Mouse (Mus musculus) midbrain, embryonic 12.5 days (tissue): Measurements from ENCODE around the gene Ptrhd1. TPM values are rescaled to one million over a fixed set of nuclear protein-coding genes. Genes with fewer than 3 reads are reported as not detected.
"Not testable (repeated sequence)": the region's sequence is repeated elsewhere in the genome, so short reads cannot be mapped to it uniquely, and the experiment has no call there.

Source experiments
- ATAC-seq: fragments of 200-750 bp; cut with Nextera tagmentation; 2 replicates; pipeline ENCODE4 v1.8.0; 2017; ENCODE audit warnings: low read depth, moderate TSS enrichment, moderate library complexity; ENCODE audit not compliant: low FRiP score
- H3K27ac ChIP-seq: fragments of 300-500 bp; sonication (generic); replicated peaks from 2 replicates; pipeline ENCODE4 v1.5.1; 2016; ENCODE audit warnings: mild to moderate bottlenecking
- H3K27me3 ChIP-seq: fragments of 300-500 bp; sonication (generic); 2 replicates; pipeline ENCODE4 v1.6.1; 2016; ENCODE audit warnings: mild to moderate bottlenecking
- H3K36me3 ChIP-seq: fragments of 300-500 bp; sonication (generic); 2 replicates; pipeline ENCODE4 v1.6.1; 2016
- H3K4me1 ChIP-seq: fragments of 300-500 bp; sonication (generic); 2 replicates; pipeline ENCODE4 v1.6.1; 2016
- H3K4me2 ChIP-seq: fragments of 300-500 bp; sonication (generic); replicated peaks from 2 replicates; pipeline ENCODE4 v1.6.1; 2016; ENCODE audit warnings: mild to moderate bottlenecking, moderate library complexity
- H3K4me3 ChIP-seq: fragments of 300-500 bp; sonication (generic); 2 replicates; pipeline ENCODE4 v1.5.1; 2016; ENCODE audit warnings: mild to moderate bottlenecking
- H3K9ac ChIP-seq: fragments of 300-500 bp; sonication (generic); replicated peaks from 2 replicates; pipeline ENCODE4 v1.6.1; 2016; ENCODE audit warnings: mild to moderate bottlenecking, moderate library complexity
- H3K9me3 ChIP-seq: fragments of 300-500 bp; sonication (generic); 2 replicates; pipeline ENCODE4 v1.6.1; 2016; ENCODE audit warnings: mild to moderate bottlenecking
- WGBS: fragments of 180-500 bp; shearing (Covaris S2); methylation state at CpG from one replicate; pipeline ENCODE4 v1.1.7; 2016; 5-methylcytosine and 5-hydroxymethylcytosine counted together
- polyA plus RNA-seq: library from polyadenylated mRNA; unstranded; fragments of >200 nt; fragmentation: Nextera tagmentation; extraction: Ambion mirVana; gene quantifications from 2 replicates; pipeline ENCODE4 v1.2.1, GENCODE M21; 2016

Ptrhd1 gene
- polyA plus RNA-seq, 1 experiment from 2014 or later, result 5.9 TPM

- Histone ChIP-seq H3K9me3 (no peaks in the 10 kb centered on the region), H3K27me3 (no peaks in the 10 kb centered on the region), H3K9ac (no peak overlapping the region), H3K36me3 (peaks cover 38% of the 10 kb centered on the region), H3K27ac (no peak overlapping the region), H3K4me1 (no peaks in the 10 kb centered on the region), H3K4me2 (no peak overlapping the region), H3K4me3 (no peak overlapping the region)
- ATAC-seq, result no peak
- 94% methylated on average over 11 of the region's 11 CpGs for WGBS
Measured at GRCm38 (mm10) chr12:4206106-4206505, 27.7 kb upstream of the Ptrhd1 start.

- H3K4me3 ChIP-seq, result no peak overlapping the region
- WGBS, result 83% methylated on average over 15 of the region's 15 CpGs
Measured at GRCm38 (mm10) chr12:4208405-4209133, 25.3 kb upstream of the Ptrhd1 start.

GRCm38 (mm10) chr12:4209196-4209595 lies 24.6 kb upstream of the Ptrhd1 start:
- peaks cover 53% of the 10 kb centered on the region for H3K36me3 ChIP-seq
- WGBS, result 96% methylated on average over 9 of the region's 9 CpGs
- ATAC-seq, result no peak

More at GRCm38 (mm10) chr12:4208405-4209133, 25.3 kb upstream of the Ptrhd1 start:
- Histone ChIP-seq H3K27ac (no peak overlapping the region), H3K9ac (no peak overlapping the region), H3K9me3 (no peaks in the 10 kb centered on the region), H3K27me3 (no peaks in the 10 kb centered on the region), H3K36me3 (peaks cover 47% of the 10 kb centered on the region), H3K4me2 (no peak overlapping the region), H3K4me1 (no peaks in the 10 kb centered on the region)
- ATAC-seq, result 0 out of 2 replicates have a peak, but pooled peaks have one; percentile 27

DNA sequence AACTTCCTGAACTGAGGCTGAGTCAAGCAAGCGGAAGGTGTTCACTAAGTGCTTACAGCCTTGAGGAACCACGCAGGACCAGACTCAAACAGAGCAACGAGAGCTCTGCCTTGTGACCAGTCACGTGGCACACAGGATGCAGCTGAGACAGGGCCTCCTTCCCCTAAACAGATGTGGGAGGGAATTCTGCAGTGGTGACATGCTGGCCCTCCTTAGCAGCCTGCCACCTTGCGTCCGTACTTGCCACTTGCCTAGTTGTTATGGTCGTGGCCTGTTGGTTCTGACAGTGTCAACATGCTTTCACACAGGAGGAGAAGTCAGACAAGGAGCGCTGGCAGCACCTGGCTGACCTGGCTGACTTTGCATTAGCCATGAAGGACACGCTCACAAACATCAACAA lies 22.7 kb upstream of the Ptrhd1 start:
- WGBS, result 91% methylated on average over 9 of the region's 9 CpGs

More at GRCm38 (mm10) chr12:4209196-4209595, 24.6 kb upstream of the Ptrhd1 start:
- H3K27me3 ChIP-seq, result no peaks in the 10 kb centered on the region
- no peaks in the 10 kb centered on the region for H3K4me1 ChIP-seq
- no peaks in the 10 kb centered on the region for H3K9me3 ChIP-seq
- no peak overlapping the region for H3K4me3 ChIP-seq
- no peak overlapping the region for H3K4me2 ChIP-seq
- no peak overlapping the region for H3K27ac ChIP-seq
- no peak overlapping the region for H3K9ac ChIP-seq

DNA sequence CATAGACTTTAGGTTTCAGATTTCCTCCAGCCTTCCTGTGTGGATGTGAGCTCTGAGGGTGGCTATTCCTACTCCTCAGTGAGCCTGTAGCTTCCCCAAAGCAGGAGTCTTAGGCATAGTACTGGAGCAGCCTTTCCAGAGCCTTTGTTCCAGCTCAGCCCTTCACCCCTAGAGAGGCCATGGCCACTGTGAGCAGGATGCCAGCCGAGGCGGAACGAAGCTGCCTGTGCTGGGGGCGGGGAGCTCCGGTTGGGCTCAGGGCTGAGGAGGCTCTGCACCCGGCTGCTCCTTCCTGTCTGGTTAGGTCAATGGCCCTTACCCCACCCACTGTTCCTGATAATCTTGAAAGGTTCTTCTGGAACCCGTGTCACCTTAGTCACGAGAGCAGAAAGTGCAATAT lies 20.9 kb upstream of the Ptrhd1 start:
- Histone ChIP-seq H3K27me3 (no peaks in the 10 kb centered on the region), H3K27ac (no peak overlapping the region), H3K4me3 (no peak overlapping the region), H3K36me3 (peaks cover 63% of the 10 kb centered on the region), H3K9ac (no peak overlapping the region), H3K4me2 (no peak overlapping the region), H3K4me1 (no peaks in the 10 kb centered on the region), H3K9me3 (no peaks in the 10 kb centered on the region)
- ATAC-seq, result no peak
- WGBS, result 60% methylated on average over 8 of the region's 8 CpGs

More for the DNA sequence above, 22.7 kb upstream of the Ptrhd1 start:
- H3K4me3 ChIP-seq, result no peak overlapping the region
- no peak overlapping the region for H3K9ac ChIP-seq
- peaks cover 62% of the 10 kb centered on the region for H3K36me3 ChIP-seq
- H3K27ac ChIP-seq, result no peak overlapping the region
- no peak overlapping the region for H3K4me2 ChIP-seq
- no peaks in the 10 kb centered on the region for H3K4me1 ChIP-seq
- no peaks in the 10 kb centered on the region for H3K9me3 ChIP-seq
- ATAC-seq, result no peak
- no peaks in the 10 kb centered on the region for H3K27me3 ChIP-seq

GRCm38 (mm10) chr12:4230156-4230555 lies 3.7 kb upstream of the Ptrhd1 start:
- no peak for ATAC-seq
- Histone ChIP-seq H3K27me3 (no peaks in the 10 kb centered on the region), H3K4me2 (no peak overlapping the region), H3K36me3 (peaks cover 44% of the 10 kb centered on the region), H3K9me3 (no peaks in the 10 kb centered on the region), H3K4me3 (no peak overlapping the region), H3K4me1 (peaks cover 18% of the 10 kb centered on the region), H3K27ac (no peak overlapping the region), H3K9ac (no peak overlapping the region)
- 91% methylated on average over 7 of the region's 7 CpGs for WGBS

DNA sequence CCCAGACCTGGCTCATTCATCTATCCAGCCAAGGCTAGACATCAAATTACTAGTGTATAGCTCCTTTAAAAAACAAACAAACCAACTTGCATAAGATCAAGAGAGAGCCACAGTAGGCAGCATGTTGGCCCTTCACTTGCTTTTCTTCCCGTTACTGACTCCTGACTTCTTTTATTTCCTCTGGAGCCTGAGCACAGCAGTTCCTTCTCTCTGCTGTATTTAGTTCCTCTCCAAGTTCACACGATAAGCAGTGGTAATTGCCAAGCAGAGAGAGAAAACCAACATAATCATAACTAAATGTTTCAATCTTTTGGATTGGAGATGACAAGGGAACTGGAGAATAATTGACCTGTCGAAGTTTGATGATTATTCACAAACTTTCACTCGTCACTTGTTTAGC lies 1.1 kb upstream of the Ptrhd1 start:
- Histone ChIP-seq H3K27ac (no peak overlapping the region), H3K36me3 (peaks cover 20% of the 10 kb centered on the region), H3K4me1 (peaks cover 18% of the 10 kb centered on the region), H3K27me3 (no peaks in the 10 kb centered on the region), H3K9ac (0 out of 2 replicates have a peak overlapping the region, but pooled peaks have one; percentile 12), H3K9me3 (no peaks in the 10 kb centered on the region), H3K4me3 (peak overlapping the region; percentile 64), H3K4me2 (peak overlapping the region; percentile 66)
- 59% methylated on average over 4 of the region's 4 CpGs for WGBS
- no peak for ATAC-seq

- Histone ChIP-seq H3K9me3 (no peaks in the 10 kb centered on the region), H3K27me3 (no peaks in the 10 kb centered on the region), H3K4me1 (peaks cover 13% of the 10 kb centered on the region), H3K9ac (no peak overlapping the region), H3K4me3 (no peak overlapping the region), H3K4me2 (no peak overlapping the region), H3K36me3 (no peaks in the 10 kb centered on the region), H3K27ac (no peak overlapping the region)
- 92% methylated on average over 15 of the region's 15 CpGs for WGBS
- no peak for ATAC-seq
Measured at GRCm38 (mm10) chr12:4237481-4237880, 3.7 kb downstream of the Ptrhd1 start.

- not testable (repeated sequence) for H3K27me3 ChIP-seq, H3K36me3 ChIP-seq, H3K9ac ChIP-seq, H3K4me1 ChIP-seq, H3K27ac ChIP-seq, H3K9me3 ChIP-seq, H3K4me2 ChIP-seq, ATAC-seq, H3K4me3 ChIP-seq
- WGBS, result 67% methylated on average over 8 of the region's 8 CpGs
Measured at GRCm38 (mm10) chr12:4240281-4240680, 6.5 kb downstream of the Ptrhd1 start.

DNA sequence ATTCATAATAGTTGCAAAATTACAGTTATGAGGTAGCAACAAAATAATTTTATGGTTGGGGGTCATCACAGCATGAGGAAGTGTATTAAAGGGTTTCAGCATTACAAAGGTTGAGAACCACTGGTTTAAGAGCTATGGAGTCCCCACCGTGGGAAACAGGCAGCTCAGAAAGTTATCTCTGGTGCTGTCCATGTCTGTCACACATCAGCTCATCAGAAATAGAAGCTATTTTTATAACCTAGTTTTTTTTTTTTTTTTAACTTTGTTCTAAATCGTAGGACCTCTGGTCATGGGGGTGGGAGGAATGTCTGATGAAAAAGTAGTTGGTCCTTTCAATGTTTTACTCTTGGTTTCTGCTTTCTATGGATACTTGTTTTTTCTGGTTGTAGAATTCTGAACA lies 10.0 kb downstream of the Ptrhd1 start:
- Histone ChIP-seq H3K4me1 (no peaks in the 10 kb centered on the region), H3K27ac (no peak overlapping the region), H3K36me3 (0 out of 2 replicates have a peak, but pooled peaks cover 4% of the 10 kb centered on the region), H3K27me3 (no peaks in the 10 kb centered on the region), H3K9me3 (no peaks in the 10 kb centered on the region), H3K9ac (no peak overlapping the region), H3K4me2 (no peak overlapping the region), H3K4me3 (no peak overlapping the region)
- ATAC-seq, result no peak
- 84% methylated on average over 2 of the region's 2 CpGs for WGBS

GRCm38 (mm10) chr12:4245742-4246141 lies 11.9 kb downstream of the Ptrhd1 start:
- no peaks in the 10 kb centered on the region for H3K9me3 ChIP-seq
- H3K4me1 ChIP-seq, result no peaks in the 10 kb centered on the region
- WGBS, result 90% methylated on average over 10 of the region's 10 CpGs
- ATAC-seq, result no peak
- H3K36me3 ChIP-seq, result 0 out of 2 replicates have a peak, but pooled peaks cover 4% of the 10 kb centered on the region
- no peak overlapping the region for H3K4me2 ChIP-seq
- H3K27me3 ChIP-seq, result no peaks in the 10 kb centered on the region
- H3K9ac ChIP-seq, result no peak overlapping the region
- no peak overlapping the region for H3K27ac ChIP-seq
- no peak overlapping the region for H3K4me3 ChIP-seq

DNA sequence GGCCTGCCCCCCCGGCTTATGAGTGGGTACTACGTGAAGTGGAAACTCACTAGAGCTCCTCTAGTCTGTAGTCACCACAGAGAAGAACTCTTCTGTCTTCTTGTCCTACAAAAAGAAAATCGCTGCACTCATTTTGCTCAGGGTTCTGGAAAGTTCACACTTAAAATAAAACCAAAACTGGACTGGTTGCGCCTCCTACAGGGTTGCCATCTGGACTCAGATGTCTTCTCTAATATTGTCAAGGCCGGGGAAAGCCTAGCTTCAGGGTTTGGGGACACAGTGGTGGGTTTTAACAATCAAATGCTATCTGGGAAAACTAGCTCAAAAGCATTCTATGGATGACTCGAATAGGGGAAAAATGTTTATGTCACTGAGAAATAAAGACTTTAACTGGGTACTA lies 16.0 kb downstream of the Ptrhd1 start:
- no peak overlapping the region for H3K4me3 ChIP-seq
- no peaks in the 10 kb centered on the region for H3K27me3 ChIP-seq
- H3K36me3 ChIP-seq, result peaks cover 19% of the 10 kb centered on the region
- no peak overlapping the region for H3K27ac ChIP-seq
- H3K9me3 ChIP-seq, result no peaks in the 10 kb centered on the region
- ATAC-seq, result no peak
- no peak overlapping the region for H3K4me2 ChIP-seq
- no peaks in the 10 kb centered on the region for H3K4me1 ChIP-seq
- WGBS, result 82% methylated on average over 6 of the region's 6 CpGs
- H3K9ac ChIP-seq, result no peak overlapping the region
